Mouse (Mus musculus) heart, embryonic 10.5 days (tissue): ENCODE data around the gene Cdh8. TPM values are rescaled to one million over a fixed set of nuclear protein-coding genes. Genes with fewer than 3 reads are reported as not detected.

ENCODE experiments used
- DNase-seq: peaks from one replicate; pipeline ENCODE4 v3.0.0-alpha.2; 2017; ENCODE audit warnings: low spot score
- H3K27ac ChIP-seq: fragments of 300-500 bp; sonication (generic); 2 replicates; pipeline ENCODE4 v1.5.1; 2016; ENCODE audit warnings: mild to moderate bottlenecking
- H3K27me3 ChIP-seq: fragments of 300-500 bp; sonication (generic); 2 replicates; pipeline ENCODE4 v1.6.1; 2016; ENCODE audit warnings: mild to moderate bottlenecking; ENCODE audit not compliant: poor library complexity, insufficient read depth, severe bottlenecking
- H3K36me3 ChIP-seq: fragments of 300-500 bp; sonication (generic); 2 replicates; pipeline ENCODE4 v1.6.1; 2016; ENCODE audit warnings: mild to moderate bottlenecking, moderate library complexity
- H3K4me1 ChIP-seq: fragments of 300-500 bp; sonication (generic); 2 replicates; pipeline ENCODE4 v1.6.1; 2016; ENCODE audit warnings: mild to moderate bottlenecking
- H3K4me3 ChIP-seq: fragments of 300-500 bp; sonication (generic); 2 replicates; pipeline ENCODE4 v1.5.1; 2016; ENCODE audit warnings: mild to moderate bottlenecking, moderate library complexity
- H3K9me3 ChIP-seq: fragments of 300-500 bp; sonication (generic); 2 replicates; pipeline ENCODE4 v1.6.1; 2016; ENCODE audit warnings: mild to moderate bottlenecking, moderate library complexity
- WGBS: fragments of 180-500 bp; shearing (Covaris S2); methylation state at CpG from one replicate; pipeline ENCODE4 v1.1.7; 2016; 5-methylcytosine and 5-hydroxymethylcytosine counted together
- polyA plus RNA-seq: library from polyadenylated mRNA; unstranded; fragments of >200 nt; fragmentation: Nextera tagmentation; extraction: Ambion mirVana; gene quantifications from 2 replicates; pipeline ENCODE4 v1.2.1, GENCODE M21; 2016

Gene Cdh8
- polyA plus RNA-seq, 1 experiment from 2014 or later, result 0.82 TPM

DNA sequence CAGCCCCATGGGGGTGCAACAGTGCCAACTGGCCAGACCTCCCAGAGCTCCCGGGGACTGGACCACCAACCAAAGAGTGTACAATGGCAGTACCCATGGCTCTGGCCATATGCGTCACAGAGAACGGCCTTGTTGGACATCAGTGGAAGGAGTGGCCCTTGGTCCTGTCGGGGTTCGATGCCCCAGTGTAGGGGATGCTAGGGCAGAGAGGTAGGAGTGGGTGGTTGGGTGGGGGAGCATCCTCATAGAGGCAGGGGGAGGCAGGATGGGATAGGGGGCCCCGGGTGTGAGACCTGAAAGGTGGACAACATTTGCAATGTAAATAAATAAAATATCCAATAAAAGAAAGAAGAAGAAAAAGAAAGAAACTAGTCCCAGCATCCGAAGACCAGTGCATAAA, 47.8 kb downstream of the Cdh8 start:
- 87% methylated on average over 7 of the region's 7 CpGs for WGBS
- Histone ChIP-seq H3K27ac (no peak overlapping the region), H3K36me3 (no peaks in the 10 kb centered on the region), H3K4me1 (no peaks in the 10 kb centered on the region), H3K4me3 (no peak overlapping the region), H3K9me3 (no peaks in the 10 kb centered on the region), H3K27me3 (no peaks in the 10 kb centered on the region)
- no peak for DNase-seq

DNA sequence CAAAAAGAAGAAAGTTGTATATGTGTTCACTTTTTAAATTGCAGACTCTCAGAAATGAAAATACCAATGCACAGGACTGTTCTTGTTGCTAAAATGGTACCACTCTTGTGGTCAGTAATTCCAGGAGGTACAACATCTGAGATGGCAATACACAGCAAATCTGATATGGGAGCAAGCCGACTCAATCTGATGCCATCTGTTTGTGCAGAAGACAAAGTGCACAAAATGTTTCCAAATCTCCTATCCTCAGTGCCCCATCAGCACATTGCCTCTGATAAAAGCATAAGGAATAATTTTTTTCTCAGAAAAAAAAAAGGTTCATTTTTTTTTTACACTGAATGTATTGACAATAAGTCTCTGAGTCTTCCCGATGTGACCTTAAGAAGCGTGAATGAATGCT, 62.3 kb downstream of the Cdh8 start:
- H3K27me3 ChIP-seq, result no peaks in the 10 kb centered on the region
- 86% methylated on average over 3 of the region's 3 CpGs for WGBS
- no peak for DNase-seq
- no peaks in the 10 kb centered on the region for H3K9me3 ChIP-seq
- no peaks in the 10 kb centered on the region for H3K4me1 ChIP-seq
- H3K4me3 ChIP-seq, result no peak overlapping the region
- no peak overlapping the region for H3K27ac ChIP-seq
- H3K36me3 ChIP-seq, result no peaks in the 10 kb centered on the region

DNA sequence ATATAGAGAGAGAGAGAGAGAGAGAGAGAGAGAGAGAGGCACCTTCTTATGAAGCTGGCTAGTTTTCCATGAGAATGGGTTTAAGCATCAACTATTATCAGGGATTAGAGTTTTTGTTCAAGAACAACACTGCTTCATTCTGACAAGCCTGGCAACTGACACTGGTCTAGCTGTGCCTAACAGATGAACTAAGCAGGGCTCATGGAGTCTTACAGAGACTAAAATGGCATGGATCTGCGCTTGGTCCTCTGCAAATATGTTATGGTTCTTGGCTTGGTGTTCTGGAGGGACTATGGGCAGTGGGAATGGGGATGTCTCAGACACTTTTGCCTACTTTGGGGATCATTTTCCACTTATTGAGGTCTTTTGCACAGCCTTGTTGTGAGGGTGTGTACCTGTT, 63.0 kb downstream of the Cdh8 start:
- DNase-seq, result no peak

DNA sequence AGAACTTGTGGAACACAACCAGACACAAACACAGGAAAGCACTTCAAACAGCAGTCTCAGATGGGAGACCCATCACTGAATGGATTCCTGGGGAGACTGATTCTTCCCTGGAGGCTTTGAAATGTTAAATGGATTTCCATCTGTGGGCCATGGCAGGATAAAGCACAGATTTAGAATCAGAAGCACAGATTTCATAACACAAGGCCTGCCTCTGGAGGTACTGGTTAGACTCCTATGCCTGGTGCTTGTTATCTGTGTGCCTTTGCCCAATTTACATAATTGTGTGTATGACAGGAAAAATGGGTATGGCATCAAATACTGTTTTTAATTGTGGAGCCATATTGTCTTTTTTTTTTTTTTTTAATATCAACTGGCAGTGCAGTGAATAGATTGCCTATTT, 66.8 kb downstream of the Cdh8 start:
- H3K27ac ChIP-seq, result no peak overlapping the region
- no peaks in the 10 kb centered on the region for H3K27me3 ChIP-seq
- DNase-seq, result no peak
- no peaks in the 10 kb centered on the region for H3K36me3 ChIP-seq
- no peaks in the 10 kb centered on the region for H3K4me1 ChIP-seq
- no peak overlapping the region for H3K4me3 ChIP-seq
- H3K9me3 ChIP-seq, result no peaks in the 10 kb centered on the region

More for the DNA sequence above, 63.0 kb downstream of the Cdh8 start:
- no peaks in the 10 kb centered on the region for H3K4me1 ChIP-seq
- H3K4me3 ChIP-seq, result no peak overlapping the region
- no peaks in the 10 kb centered on the region for H3K9me3 ChIP-seq
- no peaks in the 10 kb centered on the region for H3K27me3 ChIP-seq
- no peak overlapping the region for H3K27ac ChIP-seq
- 81% methylated on average over 1 of the region's 1 CpGs for WGBS
- H3K36me3 ChIP-seq, result no peaks in the 10 kb centered on the region

DNA sequence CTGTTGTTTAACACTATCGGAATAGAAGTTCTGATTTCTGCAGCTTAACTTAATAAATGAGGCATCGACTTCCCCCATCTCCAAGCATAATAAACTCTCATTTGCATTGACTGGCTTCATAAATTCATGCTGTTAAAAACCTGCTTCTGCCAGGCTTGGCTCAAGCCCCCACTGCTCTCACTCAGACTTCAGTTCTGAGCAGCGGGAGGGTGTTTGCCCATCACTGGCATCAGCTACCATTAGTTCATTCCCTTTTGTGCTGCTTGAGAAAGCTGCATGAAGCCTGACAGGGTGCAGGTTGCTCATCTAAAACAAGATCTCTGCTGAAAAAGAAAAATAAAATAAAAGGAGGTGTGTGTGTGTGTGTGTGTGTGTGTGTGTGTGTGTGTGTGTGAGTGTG, 67.7 kb downstream of the Cdh8 start:
- 76% methylated on average over 3 of the region's 3 CpGs for WGBS
- no peaks in the 10 kb centered on the region for H3K27me3 ChIP-seq
- no peak overlapping the region for H3K4me3 ChIP-seq
- no peak overlapping the region for H3K27ac ChIP-seq
- H3K4me1 ChIP-seq, result no peaks in the 10 kb centered on the region
- DNase-seq, result no peak
- H3K9me3 ChIP-seq, result no peaks in the 10 kb centered on the region
- no peaks in the 10 kb centered on the region for H3K36me3 ChIP-seq

GRCm38 (mm10) chr8:99339310-99339709, 77.0 kb downstream of the Cdh8 start:
- H3K36me3 ChIP-seq, result no peaks in the 10 kb centered on the region
- 0 out of 2 replicates have a peak, but pooled peaks cover 3% of the 10 kb centered on the region for H3K4me1 ChIP-seq
- WGBS, result 27% methylated on average over 1 of the region's 1 CpGs
- no peaks in the 10 kb centered on the region for H3K27me3 ChIP-seq
- DNase-seq, result no peak
- H3K4me3 ChIP-seq, result no peak overlapping the region
- H3K9me3 ChIP-seq, result no peaks in the 10 kb centered on the region
- no peak overlapping the region for H3K27ac ChIP-seq

- H3K4me1 ChIP-seq, result no peaks in the 10 kb centered on the region
- H3K4me3 ChIP-seq, result no peak overlapping the region
- H3K27me3 ChIP-seq, result no peaks in the 10 kb centered on the region
- no peaks in the 10 kb centered on the region for H3K9me3 ChIP-seq
- no peaks in the 10 kb centered on the region for H3K36me3 ChIP-seq
- no peak overlapping the region for H3K27ac ChIP-seq
- DNase-seq, result no peak
- WGBS, result 76% methylated on average over 5 of the region's 5 CpGs
Observed at GRCm38 (mm10) chr8:99327559-99327958, 88.7 kb downstream of the Cdh8 start.

DNA sequence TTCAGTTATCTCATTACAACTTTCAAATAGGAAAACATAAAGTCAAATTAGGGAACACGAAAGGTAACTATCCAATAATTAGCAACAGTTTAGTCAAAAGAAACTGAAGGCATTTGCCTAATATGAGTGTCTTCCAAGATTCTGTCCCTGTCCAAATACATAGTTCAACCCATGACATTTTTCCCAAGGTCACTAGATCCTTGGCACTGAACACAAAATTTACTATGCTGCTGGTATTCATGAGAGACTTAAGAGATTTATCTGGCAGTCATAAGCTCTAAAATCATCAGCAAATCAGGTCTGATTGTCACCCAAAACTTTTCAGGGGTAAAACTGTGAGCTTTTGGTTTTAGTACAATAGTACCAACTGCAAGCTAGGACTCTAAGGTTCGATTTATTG, 101.7 kb downstream of the Cdh8 start:
- no peak overlapping the region for H3K27ac ChIP-seq
- 79% methylated on average over 2 of the region's 2 CpGs for WGBS
- H3K4me3 ChIP-seq, result no peak overlapping the region
- H3K27me3 ChIP-seq, result no peaks in the 10 kb centered on the region
- H3K4me1 ChIP-seq, result no peaks in the 10 kb centered on the region
- DNase-seq, result no peak
- H3K36me3 ChIP-seq, result no peaks in the 10 kb centered on the region
- no peaks in the 10 kb centered on the region for H3K9me3 ChIP-seq

DNA sequence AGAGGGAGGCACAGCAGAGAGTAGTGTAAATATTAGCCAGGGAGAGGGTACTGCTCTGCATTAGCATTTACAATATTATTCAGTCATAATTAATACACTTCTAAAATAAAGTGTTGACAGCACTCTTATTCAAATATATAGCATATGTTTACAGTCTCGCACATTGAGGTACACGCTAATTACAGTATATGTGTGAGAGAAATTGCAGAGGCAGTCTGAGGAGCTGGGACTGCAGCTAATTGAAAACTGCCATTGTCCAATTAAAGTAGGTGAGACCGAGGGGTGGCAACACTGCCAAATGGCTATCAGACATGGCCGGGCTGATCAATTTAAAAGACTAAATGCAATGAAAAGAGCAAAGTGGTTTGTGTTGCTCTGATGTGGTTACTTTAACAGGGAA, 112.1 kb downstream of the Cdh8 start:
- Histone ChIP-seq H3K36me3 (no peaks in the 10 kb centered on the region), H3K4me1 (no peaks in the 10 kb centered on the region), H3K9me3 (no peaks in the 10 kb centered on the region), H3K4me3 (no peak overlapping the region), H3K27me3 (no peaks in the 10 kb centered on the region), H3K27ac (no peak overlapping the region)
- 73% methylated on average over 4 of the region's 4 CpGs for WGBS
- no peak for DNase-seq

- Histone ChIP-seq H3K27me3 (no peaks in the 10 kb centered on the region), H3K9me3 (no peaks in the 10 kb centered on the region), H3K36me3 (no peaks in the 10 kb centered on the region), H3K4me3 (no peak overlapping the region), H3K27ac (no peak overlapping the region), H3K4me1 (no peaks in the 10 kb centered on the region)
- 81% methylated on average over 1 of the region's 1 CpGs for WGBS
- DNase-seq, result no peak
Observed at GRCm38 (mm10) chr8:99290201-99290600, 126.1 kb downstream of the Cdh8 start.

DNA sequence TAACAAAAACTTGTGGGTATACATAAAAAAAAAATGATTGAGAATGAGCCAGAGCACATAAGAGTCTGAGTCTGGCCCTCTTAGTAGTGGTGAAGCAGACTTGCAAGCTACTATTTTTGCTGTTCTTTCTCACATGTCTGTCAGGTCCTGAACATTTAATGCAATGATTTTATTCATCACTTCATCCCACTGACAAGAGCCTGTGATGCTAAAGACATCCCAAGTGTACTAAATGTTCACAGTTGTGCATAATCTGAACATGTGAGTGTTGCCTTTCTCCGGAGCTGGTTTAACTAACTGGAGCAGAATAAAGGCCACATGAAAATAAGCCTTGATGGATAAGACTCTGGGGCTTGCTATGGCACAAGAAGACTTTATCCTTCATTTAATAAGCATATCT, 131.2 kb downstream of the Cdh8 start:
- Histone ChIP-seq H3K36me3 (no peaks in the 10 kb centered on the region), H3K4me1 (no peaks in the 10 kb centered on the region), H3K9me3 (no peaks in the 10 kb centered on the region), H3K4me3 (no peak overlapping the region), H3K27me3 (no peaks in the 10 kb centered on the region), H3K27ac (no peak overlapping the region)
- no peak for DNase-seq
- WGBS, result 88% methylated on average over 1 of the region's 1 CpGs

- H3K4me1 ChIP-seq, result no peaks in the 10 kb centered on the region
- H3K27ac ChIP-seq, result no peak overlapping the region
- no peaks in the 10 kb centered on the region for H3K27me3 ChIP-seq
- no peak overlapping the region for H3K4me3 ChIP-seq
- H3K36me3 ChIP-seq, result no peaks in the 10 kb centered on the region
- no peak for DNase-seq
- no peaks in the 10 kb centered on the region for H3K9me3 ChIP-seq
Observed at GRCm38 (mm10) chr8:99280375-99280774, 135.9 kb downstream of the Cdh8 start.

- 65% methylated on average over 3 of the region's 3 CpGs for WGBS
- Histone ChIP-seq H3K27ac (no peak overlapping the region), H3K4me3 (no peak overlapping the region), H3K36me3 (no peaks in the 10 kb centered on the region), H3K27me3 (no peaks in the 10 kb centered on the region), H3K4me1 (no peaks in the 10 kb centered on the region), H3K9me3 (no peaks in the 10 kb centered on the region)
- no peak for DNase-seq
Observed at GRCm38 (mm10) chr8:99267133-99267532, 149.1 kb downstream of the Cdh8 start.

GRCm38 (mm10) chr8:99234372-99234771, 181.9 kb downstream of the Cdh8 start:
- no peak overlapping the region for H3K4me3 ChIP-seq
- no peaks in the 10 kb centered on the region for H3K9me3 ChIP-seq
- WGBS, result 85% methylated on average over 4 of the region's 4 CpGs
- no peaks in the 10 kb centered on the region for H3K4me1 ChIP-seq
- no peaks in the 10 kb centered on the region for H3K36me3 ChIP-seq
- no peak overlapping the region for H3K27ac ChIP-seq
- no peak for DNase-seq
- H3K27me3 ChIP-seq, result no peaks in the 10 kb centered on the region
